Mouse (Mus musculus): ENCODE results near the gene Amfr. TPM values are rescaled to one million over a fixed set of nuclear protein-coding genes. Genes with fewer than 3 reads are reported as not detected.

Amfr gene
- total and polyA plus RNA-seq, 3 experiments, result 80.1 to 292 (median 90.0) TPM

GRCm38 (mm10) chr8:93972971-93973734, 39.5 kb downstream of the Amfr start:
- DNase-seq (ENCODE audit: low read depth, low spot score), result no peak
- H3K79me2 ChIP-seq (ENCODE audit: control insufficient read depth, insufficient read depth, low read length, poor library complexity), result no peaks in the 10 kb centered on the region
- H3K4me3 ChIP-seq (ENCODE audit: control insufficient read depth in 1 of 2, insufficient read depth in 1 of 2, low read depth in 2 of 2, low read length in 2 of 2), result no peak overlapping the region
- H3K4me1 ChIP-seq (ENCODE audit: control insufficient read depth in 1 of 2, insufficient read depth in 2 of 2, low read length in 2 of 2), result no peaks in the 10 kb centered on the region
- no peaks in the 10 kb centered on the region for H3K27me3 ChIP-seq (ENCODE audit: control insufficient read depth in 1 of 2, insufficient read depth in 2 of 2, low read length in 2 of 2)
- peaks cover 0 to 19% of the 10 kb centered on the region in 2 experiments; a peak in 2 of 4 replicates for H3K36me3 ChIP-seq (ENCODE audit: control insufficient read depth in 1 of 2, insufficient read depth in 2 of 2, low read length in 2 of 2)
- H3K9me3 ChIP-seq (replicated peaks; ENCODE audit: insufficient read depth, low read length), result no peaks in the 10 kb centered on the region
- H3K27ac ChIP-seq (ENCODE audit: control insufficient read depth, low read depth, low read length), result no peak overlapping the region
- H3K9ac ChIP-seq (ENCODE audit: control insufficient read depth, low read depth, low read length, poor library complexity, severe bottlenecking), result no peak overlapping the region
- TF ChIP-seq TBP (IDR thresholded peaks at IDR 0.05; ENCODE audit: low read depth, low read length) (no peak), ZMIZ1 (IDR thresholded peaks at IDR 0.05; ENCODE audit: low read depth, low read length) (no peak), TAL1 (IDR thresholded peaks at IDR 0.05; ENCODE audit: low read length) (no peak), NRF1 (IDR thresholded peaks at IDR 0.05; ENCODE audit: insufficient read depth, low read depth, low read length, poor library complexity, severe bottlenecking) (no peak)

GRCm38 (mm10) chr8:93972211-93972610, 40.4 kb downstream of the Amfr start:
- H3K4me1 ChIP-seq (ENCODE audit: control insufficient read depth in 1 of 2, insufficient read depth in 2 of 2, low read length in 2 of 2), result no peaks in the 10 kb centered on the region
- DNase-seq (ENCODE audit: low read depth, low spot score), result no peak
- no peak overlapping the region for H3K9ac ChIP-seq (ENCODE audit: control insufficient read depth, low read depth, low read length, poor library complexity, severe bottlenecking)
- H3K27ac ChIP-seq (ENCODE audit: control insufficient read depth, low read depth, low read length), result no peak overlapping the region
- TF ChIP-seq RCOR1 (IDR thresholded peaks at IDR 0.05; ENCODE audit: low read depth, low read length) (no peak), POLR2AphosphoS5 (IDR thresholded peaks at IDR 0.05; ENCODE audit: borderline replicate concordance, low read depth, low read length) (no peak), TCF12 (IDR thresholded peaks at IDR 0.05; ENCODE audit: low read depth, low read length) (no peak), EP300 (IDR thresholded peaks at IDR 0.05; ENCODE audit: low read depth in 1 of 2, low read length in 2 of 2) (no peak), ETS1 (IDR thresholded peaks at IDR 0.05; ENCODE audit: low read depth, low read length) (no peak), NRF1 (IDR thresholded peaks at IDR 0.05; ENCODE audit: insufficient read depth, low read depth, low read length, poor library complexity, severe bottlenecking) (no peak), NELFE (IDR thresholded peaks at IDR 0.05; ENCODE audit: low read depth, low read length) (no peak), MXI1 (IDR thresholded peaks at IDR 0.05; ENCODE audit: low read depth, low read length) (no peak), ELF1 (IDR thresholded peaks at IDR 0.05; ENCODE audit: low read depth, low read length) (no peak), MAX (IDR thresholded peaks at IDR 0.05; ENCODE audit: low read length) (no peak), POLR2AphosphoS2 (IDR thresholded peaks at IDR 0.05; ENCODE audit: low read length) (no peak), GATA1 (IDR thresholded peaks at IDR 0.05; ENCODE audit: low read depth, low read length) (no peak), USF1 (IDR thresholded peaks at IDR 0.05; ENCODE audit: low read depth, low read length) (no peak), MEF2A (IDR thresholded peaks at IDR 0.05; ENCODE audit: extremely low read depth, insufficient replicate concordance, low read depth, low read length, poor library complexity, severe bottlenecking) (no peak), ZMIZ1 (IDR thresholded peaks at IDR 0.05; ENCODE audit: low read depth, low read length) (no peak), CTCF (IDR thresholded peaks at IDR 0.05 in 2 of 3, conservative IDR thresholded peaks at IDR 0.05 in 1 of 3; ENCODE audit: control insufficient read depth in 1 of 3, insufficient read depth in 1 of 3, low read depth in 2 of 3, low read length in 3 of 3, poor library complexity in 1 of 3, severe bottlenecking in 1 of 3) (no peak), MAFK (IDR thresholded peaks at IDR 0.05; ENCODE audit: borderline replicate concordance, low read depth, low read length) (no peak), GABPA (IDR thresholded peaks at IDR 0.05; ENCODE audit: low read depth, low read length) (no peak), CHD1 (IDR thresholded peaks at IDR 0.05; ENCODE audit: low read depth, low read length) (no peak)
- no peaks in the 10 kb centered on the region for H3K27me3 ChIP-seq (ENCODE audit: control insufficient read depth in 1 of 2, insufficient read depth in 2 of 2, low read length in 2 of 2)
- peaks cover 0 to 14% of the 10 kb centered on the region in 2 experiments; a peak in 2 of 4 replicates for H3K36me3 ChIP-seq (ENCODE audit: control insufficient read depth in 1 of 2, insufficient read depth in 2 of 2, low read length in 2 of 2)
- H3K9me3 ChIP-seq (replicated peaks; ENCODE audit: insufficient read depth, low read length), result no peaks in the 10 kb centered on the region
- H3K79me2 ChIP-seq (ENCODE audit: control insufficient read depth, insufficient read depth, low read length, poor library complexity), result no peaks in the 10 kb centered on the region
- H3K4me3 ChIP-seq (ENCODE audit: control insufficient read depth in 1 of 2, insufficient read depth in 1 of 2, low read depth in 2 of 2, low read length in 2 of 2), result no peak overlapping the region

All from MEL (cell line).